Mouse (Mus musculus): Measurements from ENCODE around the gene Sh3bgrl2.

- TF ChIP-seq CTCF (IDR thresholded peaks at IDR 0.05; ENCODE audit: low read depth) (no peak), EP300 (IDR thresholded peaks at IDR 0.05; ENCODE audit: low read depth) (no peak)
Measured at GRCm38 (mm10) chr9:83539809-83540491, 8.2 kb upstream of the Sh3bgrl2 start.
